Mouse (Mus musculus) MEL (cell line): Measurements from ENCODE around the gene Slco4a1. TPM values are rescaled to one million over a fixed set of nuclear protein-coding genes. Genes with fewer than 3 reads are reported as not detected.

Experiments used
- DNase-seq: peaks from one replicate; pipeline ENCODE4 v3.0.0; 2011; ENCODE audit warnings: low read depth, low spot score
- H3K27ac ChIP-seq: 2 replicates; pipeline ENCODE4 v1.5.1; 2012; ENCODE audit warnings: low read depth, mild to moderate bottlenecking, control low read depth, low read length, moderate library complexity; ENCODE audit not compliant: control insufficient read depth
- H3K27me3 ChIP-seq, 2 experiments: fragments of 150-350 bp in 1 of 2; sonication (generic) in 1 of 2; 2 replicates each; pipeline ENCODE4 v1.6.1; 2012; ENCODE audit warnings: low read length in 2 of 2, mild to moderate bottlenecking in 2 of 2, improper control_type of control experiment in 1 of 2, moderate library complexity in 1 of 2; ENCODE audit not compliant: insufficient read depth in 2 of 2, control insufficient read depth in 1 of 2
- H3K36me3 ChIP-seq, 2 experiments: 2 replicates each; pipeline ENCODE4 v1.6.1; 2012 to 2014; ENCODE audit warnings: low read length in 2 of 2, improper control_type of control experiment in 1 of 2, inconsistent platforms in 1 of 2, mild to moderate bottlenecking in 1 of 2; ENCODE audit not compliant: insufficient read depth in 2 of 2, control insufficient read depth in 1 of 2
- H3K4me1 ChIP-seq, 2 experiments: fragments of 150-350 bp in 1 of 2; sonication (generic) in 1 of 2; 2 replicates each; pipeline ENCODE4 v1.6.1; 2012; ENCODE audit warnings: low read length in 2 of 2, improper control_type of control experiment in 1 of 2, mild to moderate bottlenecking in 1 of 2; ENCODE audit not compliant: insufficient read depth in 2 of 2, control insufficient read depth in 1 of 2
- H3K4me3 ChIP-seq, 2 experiments: fragments of 150-350 bp in 1 of 2; sonication (generic) in 1 of 2; 2 replicates each; pipeline ENCODE4 v1.5.1; 2012; ENCODE audit warnings: low read depth in 2 of 2, low read length in 2 of 2, mild to moderate bottlenecking in 2 of 2, moderate library complexity in 2 of 2, control low read depth in 1 of 2, improper control_type of control experiment in 1 of 2; ENCODE audit not compliant: control insufficient read depth in 1 of 2, insufficient read depth in 1 of 2
- H3K79me2 ChIP-seq: 2 replicates; pipeline ENCODE4 v1.6.1; 2012; ENCODE audit warnings: mild to moderate bottlenecking, low read length, moderate library complexity; ENCODE audit not compliant: control insufficient read depth, poor library complexity, insufficient read depth
- H3K9ac ChIP-seq: 2 replicates; pipeline ENCODE4 v1.6.1; 2012; ENCODE audit warnings: low read depth, mild to moderate bottlenecking, control low read depth, low read length, moderate library complexity; ENCODE audit not compliant: control insufficient read depth, poor library complexity, severe bottlenecking
- H3K9me3 ChIP-seq: fragments of 150-350 bp; sonication (generic); replicated peaks from 2 replicates; pipeline ENCODE4 v1.6.1; 2012; ENCODE audit warnings: mild to moderate bottlenecking, low read length, improper control_type of control experiment, moderate library complexity; ENCODE audit not compliant: insufficient read depth
- CHD1 ChIP-seq: IDR thresholded peaks from 2 replicates; pipeline ENCODE4 v1.6.1; 2012; ENCODE audit warnings: low read depth, mild to moderate bottlenecking, inconsistent platforms, low read length, improper control_type of control experiment
- CHD2 ChIP-seq: IDR thresholded peaks from 2 replicates; pipeline ENCODE4 v1.6.1; 2011; ENCODE audit warnings: low read length, improper control_type of control experiment
- CTCF ChIP-seq, 3 experiments: IDR thresholded peaks in 2 of 3; conservative IDR thresholded peaks in 1 of 3; 2 replicates each; pipeline ENCODE4 v1.5.1; 2011 to 2012; ENCODE audit warnings: low read length in 3 of 3, low read depth in 2 of 3, mild to moderate bottlenecking in 2 of 3, improper control_type of control experiment in 1 of 3, inconsistent platforms in 1 of 3, mixed read lengths in 1 of 3, moderate library complexity in 1 of 3; ENCODE audit not compliant: control insufficient read depth in 1 of 3, insufficient read depth in 1 of 3, poor library complexity in 1 of 3, severe bottlenecking in 1 of 3
- ELF1 ChIP-seq: IDR thresholded peaks from 2 replicates; pipeline ENCODE4 v1.6.1; 2014; ENCODE audit warnings: low read depth, mild to moderate bottlenecking, inconsistent platforms, low read length, improper control_type of control experiment, moderate library complexity
- EP300 ChIP-seq, 2 experiments: IDR thresholded peaks; 2 replicates each; pipeline ENCODE4 v1.6.1; 2011; ENCODE audit warnings: improper control_type of control experiment in 2 of 2, low read length in 2 of 2, low read depth in 1 of 2, mild to moderate bottlenecking in 1 of 2
- ETS1 ChIP-seq: IDR thresholded peaks from 2 replicates; pipeline ENCODE4 v1.6.1; 2012; ENCODE audit warnings: low read depth, mild to moderate bottlenecking, inconsistent platforms, low read length, improper control_type of control experiment, moderate library complexity
- HCFC1 ChIP-seq: IDR thresholded peaks from 2 replicates; pipeline ENCODE4 v1.6.1; 2012; ENCODE audit warnings: low read depth, mild to moderate bottlenecking, inconsistent platforms, low read length, improper control_type of control experiment, moderate library complexity
- MAX ChIP-seq: IDR thresholded peaks from 2 replicates; pipeline ENCODE4 v1.6.1; 2011; ENCODE audit warnings: low read length, improper control_type of control experiment
- MXI1 ChIP-seq: IDR thresholded peaks from 2 replicates; pipeline ENCODE4 v1.6.1; 2011; ENCODE audit warnings: mild to moderate bottlenecking, low read depth, low read length, improper control_type of control experiment
- MYB ChIP-seq: IDR thresholded peaks from 2 replicates; pipeline ENCODE4 v1.6.1; 2011; ENCODE audit warnings: mild to moderate bottlenecking, low read depth, low read length, improper control_type of control experiment
- MYC ChIP-seq: IDR thresholded peaks from 2 replicates; pipeline ENCODE4 v1.6.1; 2011; ENCODE audit warnings: low read depth, mild to moderate bottlenecking, low read length, improper control_type of control experiment, moderate library complexity
- NELFE ChIP-seq: IDR thresholded peaks from 2 replicates; pipeline ENCODE4 v1.6.1; 2011; ENCODE audit warnings: low read depth, low read length, improper control_type of control experiment
- POLR2A ChIP-seq, 2 experiments: IDR thresholded peaks; 2 replicates each; pipeline ENCODE4 v1.6.1; 2011 to 2012; ENCODE audit warnings: low read length in 2 of 2, mild to moderate bottlenecking in 2 of 2, control low read depth in 1 of 2, improper control_type of control experiment in 1 of 2, low read depth in 1 of 2, moderate library complexity in 1 of 2; ENCODE audit not compliant: control insufficient read depth in 1 of 2, insufficient read depth in 1 of 2, poor library complexity in 1 of 2
- POLR2AphosphoS5 ChIP-seq: IDR thresholded peaks from 2 replicates; pipeline ENCODE4 v1.6.1; 2012; ENCODE audit warnings: low read depth, borderline replicate concordance, mild to moderate bottlenecking, inconsistent platforms, low read length, moderate library complexity, mixed read lengths
- SMC3 ChIP-seq: IDR thresholded peaks from 2 replicates; pipeline ENCODE4 v1.6.1; 2011; ENCODE audit warnings: low read depth, low read length, improper control_type of control experiment
- ZC3H11A ChIP-seq: IDR thresholded peaks from 2 replicates; pipeline ENCODE4 v1.6.1; 2012; ENCODE audit warnings: low read depth, mild to moderate bottlenecking, inconsistent platforms, low read length, improper control_type of control experiment
- ZMIZ1 ChIP-seq: IDR thresholded peaks from 2 replicates; pipeline ENCODE4 v1.6.1; 2012; ENCODE audit warnings: low read depth, mild to moderate bottlenecking, inconsistent platforms, low read length, improper control_type of control experiment, moderate library complexity
- polyA plus RNA-seq, 2 experiments: library from polyadenylated mRNA; stranded (reverse) in 1 of 2; unstranded in 1 of 2; fragments of >175 nt in 1 of 2; fragments of >200 nt in 1 of 2; gene quantifications; 2 replicates each; pipeline versions ENCODE4 v1.2.1 to v1.2.4; 2012; ENCODE audit warnings: low replicate concordance in 2 of 2, low read depth in 1 of 2; ENCODE audit not compliant: insufficient read length in 2 of 2, insufficient read depth in 1 of 2, missing spikeins in 1 of 2
- total RNA-seq: library from RNA; depleted of rRNA; stranded (reverse); fragments of 300-350 nt; gene quantifications from 2 replicates; pipeline ENCODE4 v1.2.3, GENCODE M21; 2012

Gene Slco4a1
- total and polyA plus RNA-seq, 3 experiments = not detected

DNA sequence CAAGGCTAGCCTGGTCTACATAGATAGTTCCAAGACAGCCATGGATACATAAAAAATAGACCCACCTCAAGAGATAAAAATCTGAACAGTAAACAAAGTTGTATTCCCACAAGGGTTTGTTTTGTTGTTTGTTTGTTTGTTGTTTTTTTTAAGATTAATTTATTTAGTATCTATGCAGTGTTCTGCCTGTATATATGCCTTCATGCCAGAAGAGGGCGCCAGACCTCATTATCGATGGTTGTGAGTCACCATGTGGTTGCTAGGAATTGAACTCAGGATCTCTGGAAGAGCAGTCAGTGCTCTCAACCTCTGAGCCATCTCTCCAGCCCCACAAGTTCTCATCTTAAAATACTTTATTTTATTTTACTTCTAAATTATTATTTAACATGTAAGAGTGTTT is 47.6 kb upstream of the Slco4a1 start:
- peak; percentile 32 for DNase-seq
- no peaks in the 10 kb centered on the region for H3K4me1 ChIP-seq
- no peaks in the 10 kb centered on the region for H3K9me3 ChIP-seq
- no peak overlapping the region for H3K27ac ChIP-seq
- TF ChIP-seq HCFC1 (no peak), MYB (no peak), MYC (0 out of 2 replicates have a peak, but pooled peaks have one; percentile 24), SMC3 (peak; percentile 36), CTCF (IDR thresholded peaks at IDR 0.05 in 2 of 3, conservative IDR thresholded peaks at IDR 0.05 in 1 of 3; ENCODE audit: control insufficient read depth in 1 of 3, insufficient read depth in 1 of 3, low read depth in 2 of 3, low read length in 3 of 3, poor library complexity in 1 of 3, severe bottlenecking in 1 of 3) (peak; percentile 43 to 54 (median 52))
- H3K36me3 ChIP-seq = no peaks in the 10 kb centered on the region
- H3K4me3 ChIP-seq = no peak overlapping the region
- no peaks in the 10 kb centered on the region for H3K79me2 ChIP-seq
- peaks cover 3 to 4% of the 10 kb centered on the region in 2 experiments; a peak in 3 of 4 replicates for H3K27me3 ChIP-seq
- H3K9ac ChIP-seq = no peak overlapping the region

DNA sequence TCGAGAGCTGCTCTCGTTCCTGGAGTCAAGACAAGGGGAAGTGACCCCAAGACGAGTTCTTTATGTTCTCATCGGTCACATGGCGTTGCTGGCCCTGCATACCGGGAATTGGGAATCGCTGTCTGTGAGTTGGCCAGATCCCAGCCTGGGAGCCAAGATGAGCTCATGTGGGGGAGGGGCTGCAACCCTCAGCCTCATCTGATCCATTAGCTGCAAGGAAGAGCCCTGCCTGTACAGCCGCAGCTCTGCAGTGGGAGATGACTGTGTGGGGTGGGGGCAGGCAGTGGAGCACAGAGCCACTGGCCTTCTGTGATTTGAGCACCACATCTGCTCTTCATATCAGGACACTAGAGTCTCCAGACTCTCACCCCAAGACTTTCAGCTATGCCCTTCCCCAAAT is 45.6 kb upstream of the Slco4a1 start:
- H3K9ac ChIP-seq = no peak overlapping the region
- H3K4me3 ChIP-seq = no peak overlapping the region
- H3K27me3 ChIP-seq = no peaks in the 10 kb centered on the region
- H3K4me1 ChIP-seq = no peaks in the 10 kb centered on the region
- no peaks in the 10 kb centered on the region for H3K79me2 ChIP-seq
- H3K27ac ChIP-seq = no peak overlapping the region
- no peak for DNase-seq
- TF ChIP-seq CHD1 (no peak), MXI1 (no peak), POLR2A (IDR thresholded peaks at IDR 0.05; ENCODE audit: control insufficient read depth in 1 of 2, insufficient read depth in 1 of 2, low read depth in 1 of 2, low read length in 2 of 2, poor library complexity in 1 of 2) (no peak), EP300 (IDR thresholded peaks at IDR 0.05; ENCODE audit: low read depth in 1 of 2, low read length in 2 of 2) (no peak), ETS1 (no peak), ELF1 (no peak), POLR2AphosphoS5 (no peak)
- no peaks in the 10 kb centered on the region for H3K9me3 ChIP-seq
- no peaks in the 10 kb centered on the region for H3K36me3 ChIP-seq

DNA sequence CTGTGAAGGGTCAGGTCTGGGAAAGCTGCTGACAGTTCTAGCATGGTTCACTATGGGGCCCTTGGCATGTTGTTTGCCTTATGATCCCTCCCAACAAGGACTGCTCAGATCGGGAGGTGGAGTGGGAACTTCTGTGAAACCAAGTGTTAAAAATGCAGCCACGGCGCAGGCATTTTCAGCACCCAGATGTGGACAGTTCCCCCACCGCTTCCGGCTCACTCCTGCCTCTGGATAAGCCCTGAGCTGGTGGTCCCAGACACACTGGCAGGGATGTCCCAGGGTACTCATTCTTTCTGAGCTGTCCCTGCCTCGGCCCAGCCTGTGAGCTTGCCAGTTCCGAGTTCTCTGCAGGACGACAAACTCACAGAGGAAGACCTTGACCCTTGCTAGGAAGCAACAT is 45.0 kb upstream of the Slco4a1 start:
- Histone ChIP-seq H3K4me1 (no peaks in the 10 kb centered on the region), H3K79me2 (no peaks in the 10 kb centered on the region), H3K9me3 (no peaks in the 10 kb centered on the region), H3K4me3 (no peak overlapping the region), H3K9ac (no peak overlapping the region), H3K36me3 (no peaks in the 10 kb centered on the region), H3K27me3 (no peaks in the 10 kb centered on the region), H3K27ac (no peak overlapping the region)
- TF ChIP-seq ZMIZ1 (no peak), CHD2 (no peak), ELF1 (no peak), NELFE (no peak), ZC3H11A (no peak), ETS1 (no peak), CHD1 (no peak), MAX (no peak)
- DNase-seq = peak; percentile 14
